Mouse (Mus musculus) c-Kit-negative CD71-positive TER-119-positive erythroid progenitor cells, embryonic 14.5 days (primary cell): ENCODE results near the gene Etv4.
A peak's percentile ranks its signal among the peaks of the same experiment; 100 is the strongest.

ENCODE experiments used
- DNase-seq: peaks from one replicate; pipeline ENCODE4 v3.0.0-alpha.2; 2013; ENCODE audit warnings: low read depth, low spot score

Etv4 gene

GRCm38 (mm10) chr11:101785143-101785851, at the start of gene Etv4:
Gene Etv4 (minus strand): TSS chr11:101785371.
- DNase-seq = no peak

GRCm38 (mm10) chr11:101832001-101832400, 46.8 kb upstream of the Etv4 start:
- no peak for DNase-seq

- no peak for DNase-seq
These were observed 45.4 kb upstream of the Etv4 start for GRCm38 (mm10) chr11:101830616-101831015.

GRCm38 (mm10) chr11:101830112-101830511, 44.9 kb upstream of the Etv4 start:
- no peak for DNase-seq

- DNase-seq = no peak
These were observed 43.5 kb upstream of the Etv4 start for GRCm38 (mm10) chr11:101828718-101829117.

DNA sequence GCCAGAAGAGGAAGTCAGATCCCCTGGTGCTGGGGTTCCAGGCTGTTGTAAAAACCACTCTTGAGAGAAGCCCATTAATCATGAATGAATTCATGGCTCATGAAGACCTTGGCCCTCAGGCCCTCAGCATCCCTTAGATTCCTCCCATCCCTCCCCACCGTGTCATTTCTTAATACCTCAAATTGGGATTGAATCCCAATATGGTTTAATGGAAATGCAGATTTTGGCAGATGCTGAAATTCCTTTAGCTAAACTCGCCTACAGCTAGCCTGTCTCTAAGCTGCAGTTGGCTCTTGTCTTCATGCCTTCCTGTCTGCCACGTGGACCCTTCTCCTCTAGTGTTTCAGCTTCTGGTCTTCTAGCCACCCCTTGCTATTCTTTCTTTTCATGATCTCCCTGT, 38.0 kb upstream of the Etv4 start:
- DNase-seq = no peak

- DNase-seq = no peak
These were observed 35.7 kb upstream of the Etv4 start for GRCm38 (mm10) chr11:101820899-101821298.

DNA sequence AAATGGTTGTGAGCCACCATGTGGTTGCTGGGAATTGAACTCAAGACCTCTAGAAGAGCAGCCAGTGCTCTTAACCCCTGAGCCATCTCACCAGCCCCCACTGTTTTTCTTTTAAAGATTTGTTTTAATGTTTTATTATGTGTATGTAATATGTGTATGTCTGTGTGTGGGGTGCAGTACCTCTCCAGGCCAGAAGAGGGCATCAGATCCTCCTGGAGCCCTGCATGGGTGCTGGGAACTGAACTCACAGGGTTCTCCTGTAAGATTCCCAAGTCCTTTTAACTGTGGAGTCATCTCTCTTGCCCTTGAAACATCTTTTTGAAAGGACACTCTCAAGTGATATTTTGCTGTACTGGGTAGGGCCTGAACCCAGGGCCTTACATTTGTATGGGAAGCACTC, 34.7 kb upstream of the Etv4 start:
- no peak for DNase-seq

GRCm38 (mm10) chr11:101815103-101816085, 30.2 kb upstream of the Etv4 start:
- DNase-seq = no peak

GRCm38 (mm10) chr11:101814375-101815102, 29.4 kb upstream of the Etv4 start:
- DNase-seq = peak; percentile 44

GRCm38 (mm10) chr11:101813259-101813658, 28.1 kb upstream of the Etv4 start:
- DNase-seq = peak; percentile 40

- DNase-seq = no peak
These were observed 24.1 kb upstream of the Etv4 start for GRCm38 (mm10) chr11:101809060-101809828.

- DNase-seq = no peak
These were observed 22.1 kb upstream of the Etv4 start for GRCm38 (mm10) chr11:101807266-101807665.

GRCm38 (mm10) chr11:101806741-101807140, 21.6 kb upstream of the Etv4 start:
- no peak for DNase-seq

DNA sequence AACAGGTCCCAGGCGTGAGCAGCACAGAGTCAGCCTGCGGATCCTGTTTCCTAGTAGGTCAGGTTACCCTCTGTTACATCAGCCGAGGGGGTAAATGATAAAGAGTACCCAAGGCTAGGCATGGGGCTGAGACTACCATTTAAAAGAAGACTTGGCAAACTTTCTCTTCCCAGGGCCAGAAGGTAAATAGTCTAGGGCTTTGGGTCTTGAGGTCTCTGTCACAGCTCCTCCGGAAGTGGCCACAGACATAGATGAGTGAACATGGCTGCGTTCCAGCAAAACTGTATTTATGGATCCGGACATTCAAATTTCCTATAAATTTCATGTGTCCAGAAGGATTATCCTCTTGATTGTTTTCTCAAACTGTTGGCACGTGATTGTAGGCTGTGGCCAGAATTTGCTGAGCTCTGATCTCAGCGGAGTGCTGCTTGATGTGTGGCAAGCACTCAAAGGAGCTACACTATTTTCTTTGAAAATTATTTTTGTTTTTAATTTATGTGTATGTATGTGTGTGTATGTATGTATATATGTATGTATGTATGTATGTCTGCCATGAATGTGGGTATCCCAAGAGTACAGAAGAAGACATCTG, 20.0 kb upstream of the Etv4 start:
- no peak for DNase-seq

DNA sequence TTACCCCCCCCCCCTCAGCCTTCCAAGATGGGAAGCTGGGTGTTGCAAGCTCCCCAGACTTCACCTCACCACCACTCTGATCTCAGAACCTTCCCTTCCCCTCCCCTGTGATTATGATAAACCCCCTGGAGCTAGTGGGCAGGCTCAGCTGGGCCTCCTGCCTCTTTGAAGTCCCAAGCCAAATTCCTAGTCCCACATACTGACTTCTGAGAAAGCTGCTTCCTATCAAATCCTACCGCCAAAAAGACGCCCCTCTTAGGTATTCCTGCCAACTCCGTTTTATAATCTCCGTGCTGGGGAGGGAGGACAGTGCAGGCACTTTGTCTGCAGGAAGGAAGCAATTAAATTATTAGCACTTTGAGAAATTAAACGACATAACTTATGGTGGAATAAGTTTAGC, 16.2 kb upstream of the Etv4 start:
- no peak for DNase-seq

DNA sequence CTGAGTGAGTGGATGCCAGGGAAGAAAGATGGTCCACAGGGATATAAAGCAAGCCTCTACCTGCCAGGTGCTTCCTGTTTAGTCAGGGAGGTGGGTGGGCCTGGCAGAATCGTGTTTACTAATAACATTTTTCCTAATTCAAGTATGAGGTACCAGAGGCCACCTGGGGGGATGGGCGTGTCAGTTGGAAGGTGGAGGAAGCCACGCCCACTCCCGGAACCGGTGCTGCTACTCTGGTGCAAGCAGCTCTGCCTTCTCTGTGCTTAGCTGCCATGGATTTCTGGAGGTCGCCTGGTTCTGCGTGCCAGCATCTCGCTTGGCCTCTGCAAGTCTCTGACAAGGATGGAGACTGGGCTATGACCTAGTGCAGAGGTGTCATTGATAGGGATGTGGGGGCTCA, 12.9 kb upstream of the Etv4 start:
- DNase-seq = no peak

GRCm38 (mm10) chr11:101797355-101797754, 12.2 kb upstream of the Etv4 start:
- DNase-seq = no peak

GRCm38 (mm10) chr11:101790811-101791526, 5.8 kb upstream of the Etv4 start:
- DNase-seq = no peak

GRCm38 (mm10) chr11:101787432-101787831, 2.3 kb upstream of the Etv4 start:
- DNase-seq = no peak
